Mouse (Mus musculus): ENCODE measurements around the gene Prss27. TPM values are rescaled to one million over a fixed set of nuclear protein-coding genes. Genes with fewer than 3 reads are reported as not detected.
"Not testable (repeated sequence)": the region's sequence is repeated elsewhere in the genome, so short reads cannot be mapped to it uniquely, and the experiment has no call there.

Gene Prss27
- polyA plus RNA-seq, 1 experiment from 2014 or later, result not detected

DNA sequence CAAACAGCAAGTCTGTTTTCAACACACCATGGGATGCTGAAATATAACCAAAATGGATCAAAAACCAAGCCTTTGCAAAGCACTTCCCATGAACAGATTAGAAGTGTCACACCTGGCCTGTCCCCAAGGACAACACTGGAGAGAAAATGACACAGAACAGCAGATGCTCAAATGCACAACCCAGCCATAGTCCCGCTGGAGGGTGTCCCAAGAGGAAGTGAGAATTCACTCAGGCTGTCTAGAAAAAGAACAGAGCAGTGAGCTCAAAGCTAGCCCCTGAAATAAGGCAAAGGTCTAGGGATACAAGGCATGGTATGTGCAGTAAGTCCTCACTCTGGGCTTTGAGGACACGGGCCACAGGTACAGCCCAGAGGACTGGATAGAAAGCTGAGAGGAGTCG lies 31.6 kb downstream of the Prss27 start:
- WGBS, result 90% methylated on average over 3 of the region's 3 CpGs
- H3K4me3 ChIP-seq (ENCODE audit: low read length), result no peak overlapping the region
- peaks cover 11% of the 10 kb centered on the region for H3K4me1 ChIP-seq (ENCODE audit: control insufficient read depth, insufficient read depth, low read length)
- H3K27ac ChIP-seq (ENCODE audit: low read depth, low read length), result no peak overlapping the region
- H3K27me3 ChIP-seq (ENCODE audit: control insufficient read depth, insufficient read depth, low read length), result no peaks in the 10 kb centered on the region
- H3K9ac ChIP-seq (ENCODE audit: low read depth, low read length), result no peak overlapping the region
- ATAC-seq (ENCODE audit: low FRiP score, low TSS enrichment), result no peak
- H3K4me2 ChIP-seq (replicated peaks; ENCODE audit: low read depth, low read length), result no peak overlapping the region
- H3K9me3 ChIP-seq (ENCODE audit: control insufficient read depth, low read length), result no peaks in the 10 kb centered on the region
- peaks cover 9% of the 10 kb centered on the region for H3K36me3 ChIP-seq (ENCODE audit: control insufficient read depth, insufficient read depth, low read length)

DNA sequence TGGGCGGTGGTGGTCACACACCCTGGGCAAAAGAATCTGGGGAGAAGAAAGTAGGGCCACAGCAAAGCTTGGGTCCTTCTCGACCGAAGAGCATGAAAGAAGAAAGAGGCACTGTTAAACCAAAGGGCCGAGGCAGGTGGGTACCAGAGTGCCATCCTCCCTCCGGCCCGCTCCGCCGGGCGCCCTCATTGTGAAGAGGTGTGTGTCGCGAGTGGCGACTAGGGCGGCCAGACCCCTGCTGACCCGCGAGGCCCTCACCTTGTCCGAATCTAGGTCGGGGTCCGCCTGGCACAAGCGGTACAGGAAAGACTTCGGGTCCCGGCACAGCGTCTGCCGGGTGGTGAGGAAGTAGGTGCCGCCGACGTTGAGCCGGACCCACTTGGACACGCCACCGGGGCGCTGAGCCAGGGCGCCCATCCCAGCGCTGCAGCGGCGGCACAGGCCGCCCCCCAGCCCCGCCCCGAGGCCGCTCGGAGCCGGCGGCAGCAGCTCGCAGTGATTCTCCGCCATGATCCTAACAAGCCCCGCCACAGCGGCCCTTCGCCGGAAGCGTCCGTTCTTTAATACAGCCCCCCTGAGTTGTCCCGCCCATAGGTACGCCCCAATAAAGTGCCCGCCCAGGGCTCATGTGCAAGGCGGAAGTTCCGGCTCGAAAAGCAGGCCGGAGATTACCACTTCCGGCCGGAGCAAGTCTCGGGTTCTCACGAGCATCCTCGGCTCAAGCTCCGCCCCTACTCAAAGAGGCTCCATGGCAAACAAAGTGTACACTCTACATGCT lies 35.2 kb downstream of the Prss27 start, which contains the start of gene Kctd5:
Kctd5 (minus strand) TSS at position 567 of the 778 bp plus-strand sequence.
- Histone ChIP-seq H3K27ac (ENCODE audit: low read depth, low read length) (peak within 1 kb of the TSS; percentile 74), H3K9me3 (ENCODE audit: control insufficient read depth, low read length) (no peaks in the 10 kb centered on the region), H3K4me2 (replicated peaks; ENCODE audit: low read depth, low read length) (peak within 1 kb of the TSS; percentile 79), H3K27me3 (ENCODE audit: control insufficient read depth, insufficient read depth, low read length) (no peaks in the 10 kb centered on the region), H3K9ac (ENCODE audit: low read depth, low read length) (peak within 1 kb of the TSS; percentile 93), H3K36me3 (ENCODE audit: control insufficient read depth, insufficient read depth, low read length) (peaks cover 9% of the 10 kb centered on the region), H3K4me3 (ENCODE audit: low read length) (peak within 1 kb of the TSS; percentile 98), H3K4me1 (ENCODE audit: control insufficient read depth, insufficient read depth, low read length) (peaks cover 11% of the 10 kb centered on the region)
- peak; percentile 99 for ATAC-seq (ENCODE audit: low FRiP score, low TSS enrichment)
- WGBS, result under 1% methylated on average over 61 of the region's 62 CpGs

DNA sequence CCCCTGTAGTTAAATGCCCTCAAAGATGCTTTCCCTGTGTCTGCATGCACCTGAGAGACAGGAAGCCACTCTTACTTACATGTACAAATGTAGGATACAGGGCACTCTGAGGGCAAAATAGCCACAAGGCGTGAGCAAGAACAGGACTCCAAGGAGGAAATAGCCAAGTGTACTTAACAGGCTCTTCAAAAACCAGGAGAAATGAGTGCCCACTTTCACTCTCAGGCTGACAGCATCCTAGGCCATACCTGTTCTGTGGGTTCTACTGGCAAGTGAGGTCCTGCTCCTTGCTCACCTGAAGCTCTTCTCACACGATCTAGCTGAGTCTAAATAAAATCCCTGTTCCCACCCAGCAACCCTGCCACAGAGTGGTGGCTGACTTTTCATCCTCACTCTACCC lies 39.2 kb downstream of the Prss27 start:
- H3K9me3 ChIP-seq (ENCODE audit: control insufficient read depth, low read length), result no peaks in the 10 kb centered on the region
- no peak overlapping the region for H3K27ac ChIP-seq (ENCODE audit: low read depth, low read length)
- H3K36me3 ChIP-seq (ENCODE audit: control insufficient read depth, insufficient read depth, low read length), result peaks cover 27% of the 10 kb centered on the region
- H3K27me3 ChIP-seq (ENCODE audit: control insufficient read depth, insufficient read depth, low read length), result no peaks in the 10 kb centered on the region
- H3K4me1 ChIP-seq (ENCODE audit: control insufficient read depth, insufficient read depth, low read length), result peaks cover 4% of the 10 kb centered on the region
- ATAC-seq (ENCODE audit: low FRiP score, low TSS enrichment), result no peak
- 78% methylated on average over 2 of the region's 2 CpGs for WGBS
- H3K4me3 ChIP-seq (ENCODE audit: low read length), result no peak overlapping the region
- H3K4me2 ChIP-seq (replicated peaks; ENCODE audit: low read depth, low read length), result no peak overlapping the region
- H3K9ac ChIP-seq (ENCODE audit: low read depth, low read length), result no peak overlapping the region

DNA sequence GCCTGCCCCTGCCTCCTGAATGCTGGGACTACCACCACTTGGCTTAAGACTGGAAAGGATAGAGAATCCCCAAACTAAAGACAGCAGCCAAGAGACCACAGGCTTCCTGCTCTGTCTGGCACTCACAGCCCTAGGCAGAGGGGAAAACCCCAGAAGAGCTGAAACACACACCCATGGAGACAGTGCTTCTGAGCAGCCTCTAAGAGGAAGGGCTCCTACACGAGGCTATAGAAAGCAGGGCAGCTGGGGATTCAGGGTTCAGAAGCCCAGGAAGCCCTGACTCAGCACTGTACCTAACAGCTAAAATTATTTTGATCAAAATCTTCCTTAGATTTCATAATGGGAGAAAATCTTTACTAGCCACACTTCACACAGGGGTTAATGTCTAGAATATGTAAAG lies 46.6 kb downstream of the Prss27 start:
- no peaks in the 10 kb centered on the region for H3K27me3 ChIP-seq (ENCODE audit: control insufficient read depth, insufficient read depth, low read length)
- H3K9ac ChIP-seq (ENCODE audit: low read depth, low read length), result no peak overlapping the region
- no peak for ATAC-seq (ENCODE audit: low FRiP score, low TSS enrichment)
- WGBS, result 68% methylated on average over 1 of the region's 1 CpGs
- H3K9me3 ChIP-seq (ENCODE audit: control insufficient read depth, low read length), result no peaks in the 10 kb centered on the region
- no peak overlapping the region for H3K4me2 ChIP-seq (replicated peaks; ENCODE audit: low read depth, low read length)
- H3K4me3 ChIP-seq (ENCODE audit: low read length), result no peak overlapping the region
- peaks cover 41% of the 10 kb centered on the region for H3K36me3 ChIP-seq (ENCODE audit: control insufficient read depth, insufficient read depth, low read length)
- H3K4me1 ChIP-seq (ENCODE audit: control insufficient read depth, insufficient read depth, low read length), result no peaks in the 10 kb centered on the region
- no peak overlapping the region for H3K27ac ChIP-seq (ENCODE audit: low read depth, low read length)

DNA sequence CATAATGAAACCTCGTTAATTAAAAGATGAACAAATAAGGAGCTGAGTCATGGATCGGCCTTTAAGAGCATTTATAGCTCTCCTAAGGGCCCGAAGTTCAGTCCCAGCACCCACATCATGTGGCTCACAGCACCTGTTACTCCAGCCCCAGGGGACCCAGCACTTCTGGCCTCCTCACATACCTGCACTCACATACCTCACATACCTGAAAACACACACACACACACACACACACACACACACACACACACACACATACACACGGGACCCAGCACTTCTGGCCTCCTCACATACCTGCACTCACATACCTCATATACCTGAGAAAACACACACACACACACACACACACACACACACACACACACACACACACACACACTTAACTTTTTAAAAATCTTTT lies 48.5 kb downstream of the Prss27 start:
- not testable (repeated sequence) for H3K27me3 ChIP-seq (ENCODE audit: control insufficient read depth, insufficient read depth, low read length); H3K9ac ChIP-seq (ENCODE audit: low read depth, low read length); H3K4me1 ChIP-seq (ENCODE audit: control insufficient read depth, insufficient read depth, low read length); H3K9me3 ChIP-seq (ENCODE audit: control insufficient read depth, low read length); H3K4me2 ChIP-seq (replicated peaks; ENCODE audit: low read depth, low read length); H3K27ac ChIP-seq (ENCODE audit: low read depth, low read length); H3K4me3 ChIP-seq (ENCODE audit: low read length); ATAC-seq (ENCODE audit: low FRiP score, low TSS enrichment)
- H3K36me3 ChIP-seq (ENCODE audit: control insufficient read depth, insufficient read depth, low read length), result peaks cover 47% of the 10 kb centered on the region
- 92% methylated on average over 4 of the region's 4 CpGs for WGBS

DNA sequence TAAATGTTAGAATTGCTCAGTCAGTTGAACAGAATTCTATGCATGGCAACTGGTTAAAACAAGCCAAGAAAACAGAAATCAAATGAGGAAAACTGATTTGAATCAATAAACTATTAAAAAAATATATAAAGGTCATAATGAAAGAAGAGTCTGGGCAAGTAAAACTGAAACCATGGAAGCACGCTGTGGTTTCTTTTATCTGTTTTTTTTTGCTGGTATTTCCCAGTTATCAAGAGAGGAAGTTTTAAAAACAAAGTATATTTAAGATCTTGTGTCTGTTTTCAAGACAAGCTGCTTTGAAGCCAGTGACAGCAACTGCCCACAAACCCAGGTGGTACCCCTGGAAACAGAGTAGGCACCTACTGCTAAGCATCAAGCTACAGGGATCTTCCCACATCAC lies 52.6 kb downstream of the Prss27 start:
- WGBS, result 95% methylated on average over 1 of the region's 1 CpGs
- H3K4me3 ChIP-seq (ENCODE audit: low read length), result no peak overlapping the region
- no peak overlapping the region for H3K4me2 ChIP-seq (replicated peaks; ENCODE audit: low read depth, low read length)
- no peak overlapping the region for H3K9ac ChIP-seq (ENCODE audit: low read depth, low read length)
- peaks cover 52% of the 10 kb centered on the region for H3K36me3 ChIP-seq (ENCODE audit: control insufficient read depth, insufficient read depth, low read length)
- H3K27me3 ChIP-seq (ENCODE audit: control insufficient read depth, insufficient read depth, low read length), result no peaks in the 10 kb centered on the region
- ATAC-seq (ENCODE audit: low FRiP score, low TSS enrichment), result no peak
- H3K4me1 ChIP-seq (ENCODE audit: control insufficient read depth, insufficient read depth, low read length), result no peaks in the 10 kb centered on the region
- H3K27ac ChIP-seq (ENCODE audit: low read depth, low read length), result no peak overlapping the region
- H3K9me3 ChIP-seq (ENCODE audit: control insufficient read depth, low read length), result no peaks in the 10 kb centered on the region

Small RNA genes lying within 50 kb of the gene (microRNA-seq; reads per million reads assigned to microRNA genes)
- not detected for gene Gm27700

Other genes with a start within 250 kb of the Prss27 start
- 560 and 567 TPM in 2 replicates for gene Srrm2, start 247.6 kb upstream of the Prss27 start, polyA plus RNA-seq (2014; fragmentation: Nextera tagmentation; extraction: Ambion mirVana)
- 982 and 1,429 TPM in 2 replicates for gene Elob, start 209.0 kb upstream of the Prss27 start, polyA plus RNA-seq (2014; fragmentation: Nextera tagmentation; extraction: Ambion mirVana)
- 0.26 and 0.41 TPM in 2 replicates for gene Prss33, start 202.1 kb upstream of the Prss27 start, polyA plus RNA-seq (2014; fragmentation: Nextera tagmentation; extraction: Ambion mirVana)
- gene Prss32, start 194.3 kb upstream of the Prss27 start, polyA plus RNA-seq (2014; fragmentation: Nextera tagmentation; extraction: Ambion mirVana), result 0.14 TPM in 1 of 2 replicates, not detected in the other
- gene Prss41, start 194.0 kb upstream of the Prss27 start, polyA plus RNA-seq (2014; fragmentation: Nextera tagmentation; extraction: Ambion mirVana), result 3.1 and 3.9 TPM in 2 replicates
- gene Prss21, start 170.1 kb upstream of the Prss27 start, polyA plus RNA-seq (2014; fragmentation: Nextera tagmentation; extraction: Ambion mirVana), result not detected in 2 replicates
- not detected in 2 replicates for gene Dcpp1, start 157.3 kb upstream of the Prss27 start, polyA plus RNA-seq (2014; fragmentation: Nextera tagmentation; extraction: Ambion mirVana)
- not detected in 2 replicates for gene Dcpp2, start 157.3 kb upstream of the Prss27 start, polyA plus RNA-seq (2014; fragmentation: Nextera tagmentation; extraction: Ambion mirVana)
- gene Dcpp3, start 120.7 kb upstream of the Prss27 start, polyA plus RNA-seq (2014; fragmentation: Nextera tagmentation; extraction: Ambion mirVana), result not detected in 2 replicates
- gene Sbp, start 96.5 kb upstream of the Prss27 start, polyA plus RNA-seq (2014; fragmentation: Nextera tagmentation; extraction: Ambion mirVana), result not detected in 2 replicates
- not detected in 2 replicates for gene Sbpl, start 82.9 kb upstream of the Prss27 start, polyA plus RNA-seq (2014; fragmentation: Nextera tagmentation; extraction: Ambion mirVana)
- 0.26 and 0.30 TPM in 2 replicates for gene Prss30, start 57.6 kb upstream of the Prss27 start, polyA plus RNA-seq (2014; fragmentation: Nextera tagmentation; extraction: Ambion mirVana)
- gene Prss22, start 40.0 kb upstream of the Prss27 start, polyA plus RNA-seq (2014; fragmentation: Nextera tagmentation; extraction: Ambion mirVana), result 0.59 and 0.91 TPM in 2 replicates
- 46.2 and 65.1 TPM in 2 replicates for gene Kctd5, start 35.3 kb downstream of the Prss27 start, polyA plus RNA-seq (2014; fragmentation: Nextera tagmentation; extraction: Ambion mirVana)
- gene Pdpk1, start 112.8 kb downstream of the Prss27 start, polyA plus RNA-seq (2014; fragmentation: Nextera tagmentation; extraction: Ambion mirVana), result 29.3 and 44.0 TPM in 2 replicates
- gene Amdhd2, start 125.6 kb downstream of the Prss27 start, polyA plus RNA-seq (2014; fragmentation: Nextera tagmentation; extraction: Ambion mirVana), result 33.0 and 37.5 TPM in 2 replicates
- gene Atp6v0c, start 131.6 kb downstream of the Prss27 start, polyA plus RNA-seq (2014; fragmentation: Nextera tagmentation; extraction: Ambion mirVana), result 528 and 578 TPM in 2 replicates
- gene Tbc1d24, start 167.4 kb downstream of the Prss27 start, polyA plus RNA-seq (2014; fragmentation: Nextera tagmentation; extraction: Ambion mirVana), result 5.0 and 8.2 TPM in 2 replicates
- 4.6 and 5.3 TPM in 2 replicates for gene Ntn3, start 171.4 kb downstream of the Prss27 start, polyA plus RNA-seq (2014; fragmentation: Nextera tagmentation; extraction: Ambion mirVana)
- 13.4 and 14.8 TPM in 2 replicates for gene Tedc2, start 182.7 kb downstream of the Prss27 start, polyA plus RNA-seq (2014; fragmentation: Nextera tagmentation; extraction: Ambion mirVana)
- gene Ccnf, start 213.3 kb downstream of the Prss27 start, polyA plus RNA-seq (2014; fragmentation: Nextera tagmentation; extraction: Ambion mirVana), result 43.9 and 66.6 TPM in 2 replicates